Mouse (Mus musculus) heart, embryonic 16.5 days (tissue): Measurements from ENCODE around the gene Ano10. TPM values are rescaled to one million over a fixed set of nuclear protein-coding genes. Genes with fewer than 3 reads are reported as not detected.
A peak's percentile ranks its signal among the peaks of the same experiment; 100 is the strongest.

Experiments
- ATAC-seq: fragments of 200-750 bp; cut with Nextera tagmentation; replicated peaks from 2 replicates; pipeline ENCODE4 v1.8.0; 2017; ENCODE audit warnings: moderate number of reproducible peaks; ENCODE audit not compliant: insufficient read depth, low FRiP score; ENCODE audit errors: extremely low read depth
- H3K27ac ChIP-seq: fragments of 300-500 bp; sonication (generic); 2 replicates; pipeline ENCODE4 v1.5.1; 2014; ENCODE audit warnings: mild to moderate bottlenecking, low read length, control low read depth, moderate library complexity
- H3K27me3 ChIP-seq: fragments of 300-500 bp; sonication (generic); 2 replicates; pipeline ENCODE4 v1.6.1; 2014; ENCODE audit warnings: low read length, mixed read lengths; ENCODE audit not compliant: control insufficient read depth, insufficient read depth
- H3K36me3 ChIP-seq: fragments of 300-500 bp; sonication (generic); 2 replicates; pipeline ENCODE4 v1.6.1; 2014; ENCODE audit not compliant: control insufficient read depth, insufficient read depth
- H3K4me1 ChIP-seq: fragments of 300-500 bp; sonication (generic); 2 replicates; pipeline ENCODE4 v1.6.1; 2014; ENCODE audit warnings: low read length, mixed read lengths; ENCODE audit not compliant: control insufficient read depth, insufficient read depth
- H3K4me2 ChIP-seq: fragments of 300-500 bp; sonication (generic); 2 replicates; pipeline ENCODE4 v1.6.1; 2014; ENCODE audit warnings: low read depth, mild to moderate bottlenecking, control low read depth, low read length
- H3K4me3 ChIP-seq: fragments of 300-500 bp; sonication (generic); 2 replicates; pipeline ENCODE4 v1.5.1; 2014; ENCODE audit warnings: mild to moderate bottlenecking, control low read depth, low read length
- H3K9ac ChIP-seq: fragments of 300-500 bp; sonication (generic); 2 replicates; pipeline ENCODE4 v1.6.1; 2014; ENCODE audit warnings: low read length, control low read depth
- H3K9me3 ChIP-seq: fragments of 300-500 bp; sonication (generic); replicated peaks from 2 replicates; pipeline ENCODE4 v1.6.1; 2016; ENCODE audit warnings: low read length; ENCODE audit not compliant: control insufficient read depth
- WGBS: fragments of 180-500 bp; shearing (Covaris S2); extraction: QIAGEN DNeasy Blood & Tissue Kit; methylation state at CpG from one replicate; pipeline ENCODE4 v1.1.7; 2014; 5-methylcytosine and 5-hydroxymethylcytosine counted together
- polyA plus RNA-seq: library from polyadenylated mRNA; unstranded; fragments of >200 nt; fragmentation: Nextera tagmentation; extraction: Ambion mirVana; gene quantifications from 2 replicates; pipeline ENCODE4 v1.2.1, GENCODE M21; 2015

The Ano10 gene
- polyA plus RNA-seq, 1 experiment from 2014 or later, result 27.3 TPM

DNA sequence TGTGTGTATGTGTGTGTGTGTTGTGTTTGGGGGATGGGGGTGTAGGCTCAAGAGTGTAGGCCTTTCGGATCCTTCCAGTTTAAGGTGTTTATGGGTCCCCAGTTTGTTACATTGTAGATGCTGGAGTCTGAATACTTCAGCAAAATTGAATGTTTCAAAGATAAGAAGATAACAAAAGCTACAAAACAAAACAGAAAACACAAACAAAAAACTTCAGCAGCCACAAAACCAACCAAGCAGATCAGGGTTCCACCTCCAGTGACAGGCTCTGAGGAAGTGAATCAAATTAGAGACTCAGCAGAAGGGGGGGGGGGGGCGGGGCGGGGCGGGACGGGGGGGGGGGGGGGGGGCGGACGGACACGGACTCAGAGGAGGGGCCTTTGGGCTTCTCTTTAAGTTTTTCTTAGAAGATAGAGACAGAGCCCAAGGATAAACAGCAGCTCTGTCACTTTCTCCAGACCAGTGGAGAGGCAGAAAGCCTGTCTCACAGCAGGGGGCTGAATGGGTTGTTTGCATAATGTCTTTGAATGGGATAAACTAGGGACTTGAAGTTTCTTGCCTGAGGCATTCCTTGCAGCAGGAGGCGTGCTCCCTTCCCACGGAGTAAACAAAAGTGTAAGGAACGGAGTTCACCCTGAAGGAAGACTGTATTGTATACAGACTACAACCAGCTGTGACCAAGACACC lies 8.9 kb downstream of the Ano10 start:
- Histone ChIP-seq H3K27me3 (no peaks in the 10 kb centered on the region), H3K4me2 (peak overlapping the region; percentile 6; the same call in 1 of the 2 replicates), H3K9ac (no peak overlapping the region), H3K9me3 (no peaks in the 10 kb centered on the region), H3K4me3 (no peak overlapping the region), H3K4me1 (peaks cover 3% of the 10 kb centered on the region; the same call in 1 of the 2 replicates), H3K27ac (no peak overlapping the region), H3K36me3 (no peaks in the 10 kb centered on the region)
- 31% methylated on average over 4 of the region's 11 CpGs for WGBS
- no peak for ATAC-seq

DNA sequence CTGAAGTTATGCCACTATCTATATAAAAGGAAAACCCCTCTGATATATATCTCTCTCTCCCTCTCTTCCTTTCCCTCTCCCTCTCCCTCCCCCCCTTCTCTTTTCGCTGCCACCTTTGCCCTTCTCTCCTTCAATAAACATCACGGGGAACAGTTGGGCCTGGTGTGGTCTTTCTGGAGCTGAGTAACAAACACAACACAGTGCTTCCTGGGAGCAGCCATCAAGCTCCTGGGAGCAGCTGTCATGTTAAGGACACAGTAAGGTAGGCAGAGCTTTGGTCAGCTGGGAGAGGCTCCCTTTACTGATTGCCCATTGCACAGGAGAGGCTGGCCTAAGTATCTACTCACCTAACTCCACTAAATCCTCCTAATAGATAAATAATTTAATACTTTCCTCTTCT lies 9.5 kb downstream of the Ano10 start:
- no peak overlapping the region for H3K4me3 ChIP-seq
- no peaks in the 10 kb centered on the region for H3K9me3 ChIP-seq
- no peak overlapping the region for H3K4me2 ChIP-seq
- peaks cover 3% of the 10 kb centered on the region; the same call in 1 of the 2 replicates for H3K4me1 ChIP-seq
- no peak overlapping the region for H3K27ac ChIP-seq
- no peaks in the 10 kb centered on the region for H3K27me3 ChIP-seq
- no peak for ATAC-seq
- WGBS, result 75% methylated on average over 2 of the region's 2 CpGs
- H3K36me3 ChIP-seq, result no peaks in the 10 kb centered on the region
- H3K9ac ChIP-seq, result no peak overlapping the region

DNA sequence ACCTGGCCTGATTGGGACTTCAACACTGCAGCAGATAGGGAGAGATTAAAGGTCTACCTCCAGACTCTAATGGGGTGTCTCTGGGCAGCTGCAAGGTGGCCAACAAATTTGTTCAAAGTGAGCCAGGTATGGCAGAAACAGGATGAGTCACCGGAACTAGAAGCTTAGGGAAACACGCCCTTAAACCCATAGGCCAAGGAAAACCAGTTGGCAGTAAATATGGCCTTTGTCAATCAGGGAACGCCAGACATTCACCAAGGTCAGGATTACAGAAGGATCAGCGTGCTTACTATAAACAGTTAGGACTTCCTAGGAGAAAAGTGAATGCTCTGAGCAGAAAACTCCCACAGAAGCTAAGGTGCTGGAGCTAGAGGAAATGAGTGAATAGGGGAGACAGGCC lies 13.2 kb downstream of the Ano10 start:
- Histone ChIP-seq H3K27me3 (no peaks in the 10 kb centered on the region), H3K9me3 (no peaks in the 10 kb centered on the region)
- WGBS, result 82% methylated on average over 4 of the region's 4 CpGs

DNA sequence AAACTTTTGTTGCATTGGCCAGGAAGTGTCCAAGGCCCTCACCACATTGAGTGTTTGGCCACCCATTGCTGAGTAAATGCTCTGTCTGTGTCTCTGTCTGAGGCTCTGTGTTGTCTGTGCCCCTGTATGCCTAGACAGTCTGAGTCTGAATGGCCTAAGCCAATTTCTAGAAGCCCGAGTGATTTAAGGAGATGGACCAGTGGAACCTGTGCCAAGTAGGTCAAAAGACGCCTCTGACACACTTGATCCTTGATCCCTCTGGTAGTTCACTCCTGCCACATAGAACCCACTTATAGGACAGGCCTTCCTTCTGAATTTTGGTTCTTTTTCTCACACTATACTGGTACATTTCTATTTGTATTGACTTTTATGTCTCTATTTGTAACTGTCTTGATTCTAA lies 17.6 kb downstream of the Ano10 start:
- H3K36me3 ChIP-seq, result peaks cover 8% of the 10 kb centered on the region; the same call in 1 of the 2 replicates
- no peak for ATAC-seq

More for the DNA sequence above, 13.2 kb downstream of the Ano10 start:
- no peak overlapping the region for H3K4me2 ChIP-seq
- H3K27ac ChIP-seq, result no peak overlapping the region
- ATAC-seq, result no peak
- H3K9ac ChIP-seq, result no peak overlapping the region
- peaks cover 3% of the 10 kb centered on the region; the same call in 1 of the 2 replicates for H3K4me1 ChIP-seq
- no peak overlapping the region for H3K4me3 ChIP-seq
- no peaks in the 10 kb centered on the region for H3K36me3 ChIP-seq

DNA sequence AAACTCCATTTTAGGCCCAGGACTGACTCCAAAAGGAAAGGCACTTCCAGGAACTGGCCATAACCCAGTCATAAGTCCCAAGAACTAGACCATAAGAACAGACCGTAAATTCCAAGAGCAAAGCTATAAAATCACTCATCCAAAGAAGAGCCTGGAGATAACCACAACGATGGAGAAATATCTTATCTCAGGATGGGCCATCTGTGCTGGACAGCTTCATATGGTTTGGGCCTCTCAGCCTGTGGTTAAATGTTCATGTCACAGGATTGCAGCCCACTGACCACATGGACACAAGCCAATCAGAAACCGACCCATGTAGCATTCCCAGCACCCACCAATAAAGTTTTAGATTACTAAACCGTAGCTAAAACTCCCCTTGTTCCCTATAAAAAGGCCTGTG lies 18.1 kb downstream of the Ano10 start:
- H3K9ac ChIP-seq, result no peak overlapping the region
- H3K4me1 ChIP-seq, result no peaks in the 10 kb centered on the region
- no peak for ATAC-seq
- H3K9me3 ChIP-seq, result no peaks in the 10 kb centered on the region
- H3K4me3 ChIP-seq, result no peak overlapping the region
- H3K4me2 ChIP-seq, result no peak overlapping the region
- no peak overlapping the region for H3K27ac ChIP-seq
- WGBS, result 77% methylated on average over 4 of the region's 4 CpGs
- H3K36me3 ChIP-seq, result peaks cover 8% of the 10 kb centered on the region; the same call in 1 of the 2 replicates
- H3K27me3 ChIP-seq, result no peaks in the 10 kb centered on the region

More for the DNA sequence above, 17.6 kb downstream of the Ano10 start:
- Histone ChIP-seq H3K9ac (no peak overlapping the region), H3K4me1 (no peaks in the 10 kb centered on the region), H3K27ac (no peak overlapping the region), H3K4me2 (no peak overlapping the region), H3K4me3 (no peak overlapping the region), H3K9me3 (no peaks in the 10 kb centered on the region), H3K27me3 (no peaks in the 10 kb centered on the region)
- WGBS, result 83% methylated on average over 2 of the region's 2 CpGs

DNA sequence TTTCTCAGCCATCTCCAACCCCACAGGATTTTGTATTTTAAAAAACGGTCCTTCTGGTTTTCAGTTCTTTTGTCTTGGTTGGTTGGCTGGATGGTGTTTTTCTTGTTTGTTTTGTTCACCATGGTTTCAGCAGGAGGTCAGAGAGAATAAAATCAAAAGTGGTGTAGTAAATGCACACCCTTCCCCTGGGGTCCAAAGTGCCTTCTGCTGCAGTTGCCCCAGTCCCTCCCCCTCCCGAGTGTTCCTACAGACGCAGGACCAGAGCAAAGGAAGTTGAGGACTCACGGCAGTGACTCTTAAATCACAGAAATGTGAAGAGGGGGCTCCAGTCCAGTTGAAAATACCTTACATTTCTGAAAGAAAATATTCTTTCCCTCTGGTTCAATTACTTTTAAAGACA lies 19.9 kb downstream of the Ano10 start:
- no peak overlapping the region for H3K27ac ChIP-seq
- no peaks in the 10 kb centered on the region for H3K9me3 ChIP-seq
- peaks cover 11% of the 10 kb centered on the region for H3K36me3 ChIP-seq
- H3K4me2 ChIP-seq, result no peak overlapping the region
- no peak overlapping the region for H3K4me3 ChIP-seq
- H3K27me3 ChIP-seq, result no peaks in the 10 kb centered on the region
- WGBS, result 71% methylated on average over 4 of the region's 4 CpGs
- ATAC-seq, result no peak
- no peak overlapping the region for H3K9ac ChIP-seq
- H3K4me1 ChIP-seq, result no peaks in the 10 kb centered on the region

DNA sequence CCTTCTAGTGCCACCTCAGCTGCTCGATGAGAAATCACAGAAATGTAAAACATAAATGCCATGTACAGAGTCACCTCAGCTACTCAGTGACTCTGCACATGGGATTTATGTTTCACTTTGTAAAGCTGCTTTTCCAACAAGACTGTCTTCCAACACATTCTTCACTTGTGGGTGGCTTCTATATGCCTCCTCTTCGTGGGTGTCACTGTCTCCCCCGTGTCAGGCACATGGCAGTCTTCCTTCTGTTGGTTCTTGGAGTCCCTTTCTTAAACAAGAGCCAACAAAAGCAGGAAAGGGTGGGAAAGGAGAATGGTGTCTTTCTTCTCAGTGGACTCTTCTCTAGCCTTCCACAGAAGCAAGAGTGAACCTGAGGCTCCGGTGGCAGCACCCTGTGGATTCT lies 20.3 kb downstream of the Ano10 start:
- H3K27ac ChIP-seq, result no peak overlapping the region
- H3K9ac ChIP-seq, result no peak overlapping the region
- no peaks in the 10 kb centered on the region for H3K27me3 ChIP-seq
- 79% methylated on average over 4 of the region's 4 CpGs for WGBS
- H3K4me1 ChIP-seq, result no peaks in the 10 kb centered on the region
- ATAC-seq, result no peak
- peaks cover 11% of the 10 kb centered on the region for H3K36me3 ChIP-seq
- H3K9me3 ChIP-seq, result no peaks in the 10 kb centered on the region
- no peak overlapping the region for H3K4me3 ChIP-seq
- H3K4me2 ChIP-seq, result no peak overlapping the region

DNA sequence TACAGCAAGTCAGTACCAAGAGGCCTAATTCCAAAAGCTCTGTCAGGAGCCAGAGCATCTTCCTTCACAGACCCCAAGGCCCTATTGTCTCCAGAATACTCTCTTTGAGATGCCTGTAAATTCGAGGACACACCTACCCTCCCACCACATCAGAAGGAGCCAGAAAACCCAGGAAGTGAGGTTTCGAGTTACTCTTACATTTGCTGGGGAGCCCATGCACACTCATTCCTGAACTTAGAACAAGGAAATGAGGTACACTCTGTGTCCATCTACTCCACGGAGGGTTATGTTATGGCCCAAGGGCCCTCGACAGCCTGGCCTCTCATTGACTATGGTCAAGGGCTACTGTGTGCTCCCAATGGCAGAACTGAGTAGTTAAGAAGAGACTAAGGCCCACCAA lies 22.4 kb downstream of the Ano10 start:
- no peaks in the 10 kb centered on the region for H3K4me1 ChIP-seq
- 70% methylated on average over 4 of the region's 4 CpGs for WGBS
- H3K36me3 ChIP-seq, result peaks cover 13% of the 10 kb centered on the region
- H3K27ac ChIP-seq, result no peak overlapping the region
- ATAC-seq, result no peak
- H3K9ac ChIP-seq, result no peak overlapping the region
- H3K4me2 ChIP-seq, result no peak overlapping the region
- no peak overlapping the region for H3K4me3 ChIP-seq
- no peaks in the 10 kb centered on the region for H3K27me3 ChIP-seq
- H3K9me3 ChIP-seq, result no peaks in the 10 kb centered on the region

DNA sequence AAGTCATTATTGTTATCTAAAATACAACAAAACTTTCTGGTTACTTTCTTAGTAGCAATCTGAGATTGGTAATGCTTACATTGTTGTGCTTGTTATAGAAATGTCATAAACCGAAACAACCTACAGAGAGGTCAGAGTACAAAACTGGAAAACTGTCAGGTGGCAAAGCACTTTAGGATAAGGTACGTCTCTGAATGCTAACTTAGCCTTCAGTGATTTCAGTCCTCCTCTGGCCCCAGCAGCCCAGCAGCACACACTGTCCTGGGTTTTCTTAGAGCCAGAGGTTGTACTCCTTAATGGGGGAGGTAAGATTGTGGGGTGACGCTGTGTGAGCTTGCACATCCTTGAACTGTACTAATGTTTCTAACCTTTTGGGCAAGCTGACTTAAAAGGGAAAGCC lies 22.9 kb downstream of the Ano10 start:
- 92% methylated on average over 3 of the region's 3 CpGs for WGBS
- Histone ChIP-seq H3K27ac (no peak overlapping the region), H3K27me3 (no peaks in the 10 kb centered on the region), H3K4me2 (no peak overlapping the region), H3K9ac (no peak overlapping the region), H3K4me3 (no peak overlapping the region), H3K4me1 (no peaks in the 10 kb centered on the region), H3K36me3 (peaks cover 13% of the 10 kb centered on the region), H3K9me3 (no peaks in the 10 kb centered on the region)
- no peak for ATAC-seq
